In the genomic region with DNA sequence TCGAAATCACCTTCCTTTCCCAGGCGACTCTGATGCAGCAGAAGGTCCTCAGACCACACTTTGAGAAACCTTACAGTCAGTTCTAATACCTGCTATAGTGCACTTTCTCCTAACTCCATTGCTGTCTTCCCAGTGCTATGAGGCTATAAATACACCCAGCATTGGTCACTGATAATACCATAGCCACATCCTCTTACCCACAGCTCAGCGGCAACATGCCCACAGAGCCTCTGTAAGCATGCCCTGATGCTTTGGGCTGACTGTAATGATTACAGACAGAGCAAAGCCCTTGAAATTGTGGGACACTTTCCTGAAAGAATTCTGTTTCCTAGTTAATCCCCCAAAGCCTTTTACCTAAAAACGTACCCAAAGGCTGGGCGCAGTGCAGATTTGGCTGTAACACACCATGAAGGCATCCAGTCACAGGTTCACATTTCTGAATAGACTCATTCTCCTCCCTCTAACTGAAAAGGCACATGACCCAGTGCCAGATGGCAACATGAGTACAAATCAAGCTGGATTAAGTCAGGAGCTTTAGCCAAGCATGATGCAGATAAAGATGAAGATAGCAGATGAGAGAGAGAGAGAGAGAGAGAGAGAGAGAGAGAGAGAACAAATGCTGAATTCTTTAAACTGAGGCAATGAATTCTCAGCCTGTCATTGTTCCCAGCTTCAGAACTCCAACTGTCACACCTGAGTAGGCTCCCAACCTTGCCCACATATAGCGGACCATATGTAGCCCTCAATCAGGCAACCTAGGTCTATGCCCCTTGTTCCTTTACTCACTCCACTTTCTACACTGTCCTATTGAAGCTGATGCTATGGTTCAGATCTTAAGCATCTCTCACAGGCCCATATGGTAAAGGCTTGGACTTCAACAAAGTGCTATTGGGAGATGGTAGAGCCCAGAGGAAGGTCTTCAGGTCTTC, we compare ENCODE assay signal across 14 mouse cellular contexts. TPM values are rescaled to one million over a fixed set of nuclear protein-coding genes. Genes with fewer than 3 reads are reported as not detected.
DNase-seq lines count a peak whose midpoint lies in the region; ATAC-seq lines count a peak whose summit lies in the region.
"Had no signal": no experiment of that assay in that cellular context is flagged by ENCODE, and none has a peak within 500 bp of the region (broad histone marks: within the 10 kb centered on the region; RNA-seq: fewer than 3 reads in every experiment).

No protein-coding gene starts in this region.

- intact Hi-C loops in heart, postnatal 25 days (cut with DNase I), result no loop called here

- no peak overlapping the region for H3K9ac ChIP-seq in heart, embryonic 16.5 days (ENCODE audit: low read length)
- no peak overlapping the region for H3K9ac ChIP-seq in midbrain, embryonic 11.5 days (ENCODE audit: low read length)
- no peak overlapping the region for H3K9ac ChIP-seq in midbrain, embryonic 15.5 days
- H3K9ac ChIP-seq in neural tube, embryonic 15.5 days (replicated peaks), result no peak overlapping the region
- H3K9ac ChIP-seq: lung, embryonic 15.5 days had no signal

- WGBS in heart, embryonic 16.5 days, result 82% methylated on average over 6 of the region's 6 CpGs
- 76% methylated on average over 6 of the region's 6 CpGs for WGBS in midbrain, embryonic 11.5 days
- 64% methylated on average over 6 of the region's 6 CpGs for WGBS in midbrain, embryonic 15.5 days
- WGBS in neural tube, embryonic 15.5 days, result 81% methylated on average over 6 of the region's 6 CpGs

- H3K9me3 ChIP-seq in heart, embryonic 16.5 days (replicated peaks; ENCODE audit: control insufficient read depth, low read length), result 0 out of 2 replicates have a peak, but pooled peaks cover 2% of the 10 kb centered on the region
- no peaks in the 10 kb centered on the region for H3K9me3 ChIP-seq in midbrain, embryonic 11.5 days (ENCODE audit: control insufficient read depth, low read length)
- no peaks in the 10 kb centered on the region; the same call in 1 of the 2 replicates for H3K9me3 ChIP-seq in midbrain, embryonic 15.5 days
- no peaks in the 10 kb centered on the region for H3K9me3 ChIP-seq in neural tube, embryonic 15.5 days (replicated peaks)
- H3K9me3 ChIP-seq: forebrain, embryonic 10.5 days; G1E; lung, embryonic 15.5 days had no signal

- ATAC-seq in heart, embryonic 16.5 days (replicated peaks; ENCODE audit: extremely low read depth, insufficient read depth, low FRiP score), result peak; percentile 65; the same call in 1 of the 2 replicates
- peak; percentile 57; the same call in 1 of the 2 replicates for ATAC-seq in midbrain, embryonic 11.5 days (ENCODE audit: low FRiP score)
- no peak for ATAC-seq in midbrain, embryonic 15.5 days (replicated peaks)
- ATAC-seq in neural tube, embryonic 15.5 days (ENCODE audit: low FRiP score), result no peak
- ATAC-seq: intestine, embryonic 16.5 days had no signal

- no peaks in the 10 kb centered on the region for H3K27me3 ChIP-seq in heart, embryonic 16.5 days (ENCODE audit: control insufficient read depth, insufficient read depth, low read length)
- peaks cover 3% of the 10 kb centered on the region for H3K27me3 ChIP-seq in midbrain, embryonic 11.5 days (ENCODE audit: control insufficient read depth, insufficient read depth, low read length)
- H3K27me3 ChIP-seq in midbrain, embryonic 15.5 days (replicated peaks), result no peaks in the 10 kb centered on the region
- no peaks in the 10 kb centered on the region; the same call in 1 of the 2 replicates for H3K27me3 ChIP-seq in neural tube, embryonic 15.5 days (replicated peaks)
- H3K27me3 ChIP-seq: lung, embryonic 15.5 days had no signal

- H3K27ac ChIP-seq in heart, embryonic 16.5 days (ENCODE audit: low read length), result no peak overlapping the region
- H3K27ac ChIP-seq in midbrain, embryonic 11.5 days (ENCODE audit: low read depth, low read length), result no peak overlapping the region
- no peak overlapping the region for H3K27ac ChIP-seq in midbrain, embryonic 15.5 days
- H3K27ac ChIP-seq in neural tube, embryonic 15.5 days (replicated peaks), result no peak overlapping the region
- H3K27ac ChIP-seq: forebrain, embryonic 10.5 days; lung, embryonic 15.5 days had no signal

- DNase-seq in heart, postnatal 25 days (ENCODE audit: low spot score), result no peak
- DNase-seq in midbrain, embryonic 11.5 days (ENCODE audit: low spot score, missing footprints), result no peak
- DNase-seq in cerebellum, postnatal 36 days, result peak; percentile 44 to 49
- DNase-seq in retina, postnatal 1 day, result peak; percentile 95
- no peak for DNase-seq in ovary, postnatal 14 days (ENCODE audit: low spot score)
- DNase-seq: kidney, postnatal 25 days had no signal

- no peaks in the 10 kb centered on the region for H3K36me3 ChIP-seq in heart, embryonic 16.5 days (ENCODE audit: control insufficient read depth, insufficient read depth)
- H3K36me3 ChIP-seq in midbrain, embryonic 11.5 days (ENCODE audit: control insufficient read depth, insufficient read depth, low read length), result no peaks in the 10 kb centered on the region
- H3K36me3 ChIP-seq in midbrain, embryonic 15.5 days (replicated peaks), result no peaks in the 10 kb centered on the region
- H3K36me3 ChIP-seq in neural tube, embryonic 15.5 days, result no peaks in the 10 kb centered on the region
- H3K36me3 ChIP-seq: forebrain, embryonic 10.5 days; G1E; lung, embryonic 15.5 days had no signal

- no peak overlapping the region for H3K4me2 ChIP-seq in heart, embryonic 16.5 days (ENCODE audit: low read depth, low read length)
- H3K4me2 ChIP-seq in midbrain, embryonic 11.5 days, result no peak overlapping the region
- no peak overlapping the region for H3K4me2 ChIP-seq in midbrain, embryonic 15.5 days
- H3K4me2 ChIP-seq in neural tube, embryonic 15.5 days, result no peak overlapping the region
- H3K4me2 ChIP-seq: lung, embryonic 15.5 days had no signal

- H3K4me1 ChIP-seq in heart, embryonic 16.5 days (ENCODE audit: control insufficient read depth, insufficient read depth, low read length), result peaks cover 7% of the 10 kb centered on the region
- peaks cover 8% of the 10 kb centered on the region; the same call in 1 of the 2 replicates for H3K4me1 ChIP-seq in midbrain, embryonic 11.5 days (ENCODE audit: control insufficient read depth, insufficient read depth, low read length)
- H3K4me1 ChIP-seq in midbrain, embryonic 15.5 days, result no peaks in the 10 kb centered on the region; the same call in 1 of the 2 replicates
- no peaks in the 10 kb centered on the region for H3K4me1 ChIP-seq in neural tube, embryonic 15.5 days
- H3K4me1 ChIP-seq: lung, embryonic 15.5 days had no signal

- H3K4me3 ChIP-seq in heart, embryonic 16.5 days (ENCODE audit: low read length), result no peak overlapping the region
- no peak overlapping the region for H3K4me3 ChIP-seq in midbrain, embryonic 11.5 days (ENCODE audit: low read depth, low read length)
- no peak overlapping the region for H3K4me3 ChIP-seq in midbrain, embryonic 15.5 days
- H3K4me3 ChIP-seq in neural tube, embryonic 15.5 days (replicated peaks), result no peak overlapping the region
- H3K4me3 ChIP-seq: forebrain, embryonic 10.5 days; lung, embryonic 15.5 days had no signal

RNA-seq across cellular contexts. Expression of a gene that starts 44.7 kb away (rescaled TPM):
- polyA plus RNA-seq in heart, embryonic 16.5 days (2015; fragmentation: Nextera tagmentation; extraction: Ambion mirVana), result 12.7 and 14.0 TPM in 2 replicates
- 10 to 100 TPM; 72.2 to 92.5 TPM for total RNA-seq in heart, postnatal 25 days (2021)
- 4.8 and 5.4 TPM in 2 replicates for polyA plus RNA-seq in midbrain, embryonic 11.5 days (2014; fragmentation: Nextera tagmentation; extraction: Ambion mirVana)
- polyA plus RNA-seq in midbrain, embryonic 15.5 days (2015; fragmentation: Nextera tagmentation; extraction: Ambion mirVana), result 8.7 and 9.9 TPM in 2 replicates
- 6.4 and 8.3 TPM in 2 replicates for polyA plus RNA-seq in neural tube, embryonic 15.5 days (2015; fragmentation: Nextera tagmentation; extraction: Ambion mirVana)
- polyA plus RNA-seq: G1E; liver, adult 2 months had no signal

Comparison
In these comparisons a context has a peak if more than half of its experiments do, and no peak if none do; other contexts are left out.
1. ATAC-seq: peak in heart, embryonic 16.5 days (single experiment) and midbrain, embryonic 11.5 days (single experiment); none in midbrain, embryonic 15.5 days (single experiment) and neural tube, embryonic 15.5 days (single experiment).
2. DNase-seq: peak in cerebellum, postnatal 36 days (2 of 2) and retina, postnatal 1 day (single experiment); none in heart, postnatal 25 days (single experiment), midbrain, embryonic 11.5 days (single experiment) and ovary, postnatal 14 days (single experiment).